Mouse (Mus musculus) ZHBTc4 (cell line): ENCODE data around the gene Kcnab3.
"Not testable (repeated sequence)": the region's sequence is repeated elsewhere in the genome, so short reads cannot be mapped to it uniquely, and the experiment has no call there.

ENCODE experiments used
- DNase-seq: peaks from one replicate; pipeline ENCODE4 v3.0.0-alpha.2; 2011; ENCODE audit warnings: low read depth, low spot score

The Kcnab3 gene

DNA sequence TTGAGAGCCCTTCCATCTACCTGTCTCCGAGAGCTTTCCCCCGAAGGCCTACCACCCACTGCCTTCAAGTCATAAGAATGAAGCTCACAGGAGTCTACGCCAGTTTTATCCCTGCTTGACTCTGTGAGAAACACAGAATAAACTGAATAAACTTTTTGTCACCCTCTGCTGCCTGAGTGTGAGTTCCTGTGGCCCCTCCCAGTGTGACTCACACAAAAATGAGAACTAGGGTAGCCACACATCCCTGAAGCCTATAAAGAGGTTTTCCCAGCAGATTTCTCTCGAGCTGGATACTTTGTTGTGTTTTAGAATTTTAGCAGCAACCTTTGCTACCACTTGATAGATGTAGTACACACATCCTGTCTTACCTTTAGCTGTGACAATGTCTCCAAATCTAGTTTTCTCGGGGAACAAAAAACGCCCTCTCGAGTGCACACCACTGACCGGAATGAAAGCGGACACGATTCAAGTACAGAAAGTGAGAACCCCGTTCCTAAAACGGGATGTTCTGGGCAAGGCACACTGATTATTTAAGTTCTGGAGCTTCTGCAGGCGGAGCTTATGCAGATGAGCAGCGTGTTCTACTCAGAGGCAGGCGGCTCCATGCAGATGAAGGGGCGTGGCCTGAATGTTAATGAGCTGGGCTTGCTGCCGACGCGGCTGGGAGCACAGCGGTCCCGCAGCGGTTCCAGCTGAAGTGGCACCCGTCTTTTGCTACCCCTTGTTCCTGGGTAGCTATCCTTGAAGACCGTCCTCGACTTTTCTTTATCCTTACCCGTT, at the start of gene Kcnab3:
Kcnab3 (plus strand) TSS at position 631 of the 780 bp plus-strand sequence.
- DNase-seq = peak; percentile 96

- DNase-seq = no peak
These were observed 48.8 kb upstream of the Kcnab3 start for GRCm38 (mm10) chr11:69277267-69277666.

DNA sequence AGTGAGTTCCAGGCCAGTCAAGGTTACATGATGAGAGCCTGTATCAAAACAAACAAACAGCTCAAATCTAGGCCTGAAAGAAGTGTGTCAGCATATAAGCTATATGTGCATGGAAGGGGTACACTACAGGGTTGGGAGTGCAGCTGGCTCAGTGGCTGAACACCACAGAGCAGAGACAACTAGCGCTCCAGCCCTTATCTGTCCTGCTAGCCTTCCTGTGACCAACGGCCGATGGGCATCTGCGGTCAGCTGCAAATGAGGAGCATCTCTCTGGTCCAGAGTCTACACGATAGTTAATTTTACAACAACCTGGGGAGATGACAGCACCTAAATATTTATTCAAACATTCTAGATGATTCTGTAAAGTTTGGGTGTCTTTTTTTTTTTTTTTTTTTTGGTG, 34.9 kb upstream of the Kcnab3 start:
- no peak for DNase-seq

- DNase-seq = no peak
These were observed 30.8 kb upstream of the Kcnab3 start for GRCm38 (mm10) chr11:69295286-69295685.

GRCm38 (mm10) chr11:69297799-69298198, 28.3 kb upstream of the Kcnab3 start:
- no peak for DNase-seq

DNA sequence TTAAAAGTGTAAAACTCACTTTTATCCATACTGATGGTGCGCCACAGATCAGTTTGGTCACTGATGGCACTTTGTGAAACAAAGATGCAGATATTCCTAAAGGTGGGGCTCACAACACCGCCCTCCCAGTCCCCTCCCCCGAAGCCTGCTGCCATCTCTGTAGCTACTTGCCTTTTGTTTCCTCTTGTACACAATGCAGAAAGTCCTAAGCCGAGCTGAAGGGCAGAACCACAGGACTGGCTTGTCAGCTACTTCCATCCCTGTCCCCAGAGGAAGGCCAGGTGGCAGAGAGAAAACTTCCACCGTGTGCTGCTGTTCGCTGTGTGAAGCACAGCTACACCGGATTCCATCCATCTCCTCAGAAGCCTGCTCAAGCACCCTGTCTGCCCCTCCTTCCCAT, 27.8 kb upstream of the Kcnab3 start:
- peak; percentile 51 for DNase-seq

GRCm38 (mm10) chr11:69302817-69303216, 23.2 kb upstream of the Kcnab3 start:
- DNase-seq = no peak

DNA sequence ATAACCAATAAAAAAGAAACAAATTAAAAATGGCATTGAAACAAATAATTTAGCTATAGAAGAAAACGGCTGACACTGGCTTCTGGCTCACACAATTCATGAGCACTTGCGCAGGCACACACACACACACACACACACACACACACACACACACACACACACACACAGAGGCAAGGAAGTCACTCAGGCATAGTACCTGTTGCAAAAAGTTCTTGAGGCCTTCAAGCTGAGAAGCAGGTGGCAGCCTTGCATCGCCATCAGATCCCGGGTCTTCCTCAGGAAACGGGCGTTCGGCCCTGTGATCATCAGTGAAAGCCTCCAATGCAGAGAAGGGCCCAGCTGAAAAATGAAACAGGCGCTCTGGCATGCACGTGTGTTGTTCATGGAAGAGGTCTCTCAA, 20.8 kb upstream of the Kcnab3 start:
- no peak for DNase-seq

GRCm38 (mm10) chr11:69306039-69306438, 20.0 kb upstream of the Kcnab3 start:
- DNase-seq = no peak

GRCm38 (mm10) chr11:69311266-69311665, 14.8 kb upstream of the Kcnab3 start:
- DNase-seq = no peak

GRCm38 (mm10) chr11:69316361-69316760, 9.7 kb upstream of the Kcnab3 start:
- no peak for DNase-seq

DNA sequence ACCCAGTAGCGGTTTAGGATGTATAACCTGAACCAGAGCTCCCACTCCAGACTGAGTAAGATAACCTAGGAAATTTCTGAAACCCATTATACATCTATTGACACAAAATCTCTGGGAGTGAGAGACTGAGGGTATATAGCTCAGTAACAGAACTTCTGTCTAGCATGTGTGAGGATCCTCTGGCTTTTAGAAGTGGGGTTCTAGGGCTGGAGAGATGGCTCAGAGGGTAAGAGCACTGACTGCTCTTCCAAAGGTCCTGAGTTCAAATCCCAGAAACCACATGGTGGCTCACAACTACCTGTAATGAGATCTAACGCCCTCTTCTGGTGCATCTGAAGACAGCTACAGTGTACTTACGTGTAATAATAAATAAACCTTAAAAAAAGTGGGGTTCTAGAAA, 8.1 kb upstream of the Kcnab3 start:
- DNase-seq = not testable (repeated sequence)

- DNase-seq = no peak
These were observed 4.5 kb upstream of the Kcnab3 start for GRCm38 (mm10) chr11:69321580-69321979.

- no peak for DNase-seq
These were observed 4.0 kb upstream of the Kcnab3 start for GRCm38 (mm10) chr11:69322010-69322409.

DNA sequence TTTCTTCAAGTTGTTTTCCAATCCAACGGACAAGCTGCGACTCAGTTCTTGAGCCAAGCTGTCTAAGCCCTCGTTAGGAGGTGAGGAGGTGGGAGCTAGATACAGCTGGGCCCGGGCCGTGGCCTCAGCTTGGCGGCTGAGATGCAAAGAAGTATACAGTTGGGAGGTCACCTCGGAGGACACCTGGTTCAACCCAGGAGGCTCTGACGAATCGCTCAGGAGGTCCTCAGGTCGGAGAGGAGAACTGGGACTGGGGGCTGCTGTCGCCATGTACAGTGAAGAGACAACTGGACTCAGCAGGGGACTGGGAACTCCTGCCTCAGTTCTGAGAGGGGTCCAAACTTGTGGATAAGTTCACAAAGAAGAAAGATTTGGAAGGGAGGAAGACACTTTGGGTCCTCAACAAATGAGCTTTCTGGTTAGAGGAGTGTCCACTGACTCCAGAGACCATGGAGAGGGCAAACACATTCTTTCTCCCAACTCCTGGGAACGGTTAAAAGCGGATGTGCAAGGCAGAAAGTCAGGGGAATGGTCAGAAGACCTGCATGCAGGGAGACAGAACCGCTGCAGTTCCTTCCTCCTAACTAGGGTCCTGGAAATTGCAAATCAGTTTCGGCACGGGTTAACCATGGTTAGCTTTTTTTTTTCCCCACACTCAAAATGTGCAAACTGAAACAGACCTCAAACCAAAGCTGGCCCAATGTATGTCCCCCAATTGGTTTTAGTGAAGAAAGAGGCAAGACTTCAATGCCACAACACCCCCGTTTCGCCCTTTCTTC, 3.2 kb upstream of the Kcnab3 start:
- DNase-seq = no peak

- peak; percentile 100 for DNase-seq
These were observed 2.4 kb upstream of the Kcnab3 start, which contains the start of the genes Cntrob and Trappc1 for GRCm38 (mm10) chr11:69323667-69324111. TSS of gene Cntrob (minus strand) at chr11:69323775. TSS of gene Trappc1 (plus strand) at chr11:69323980.

DNA sequence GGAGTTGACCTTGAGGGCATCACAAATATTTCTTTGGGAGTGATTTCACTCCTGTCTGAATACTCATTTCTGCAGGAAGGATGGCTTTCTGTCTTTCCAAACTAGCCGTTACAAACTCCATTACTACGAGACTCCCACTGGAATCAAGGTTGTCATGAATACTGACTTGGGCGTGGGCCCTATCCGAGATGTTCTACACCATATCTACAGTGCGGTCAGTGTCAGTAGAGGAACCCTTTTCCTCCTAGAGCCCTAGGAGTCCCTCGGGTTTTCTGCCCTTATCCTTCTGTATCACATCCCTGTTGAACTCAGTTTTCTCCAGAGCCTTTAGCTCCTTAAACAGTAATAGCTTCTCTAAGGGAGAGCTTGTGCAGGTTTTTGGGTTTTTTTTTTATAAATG, 1.3 kb upstream of the Kcnab3 start:
- DNase-seq = no peak

- DNase-seq = no peak
These were observed 524 bp downstream of the Kcnab3 start for GRCm38 (mm10) chr11:69326408-69327156.

DNA sequence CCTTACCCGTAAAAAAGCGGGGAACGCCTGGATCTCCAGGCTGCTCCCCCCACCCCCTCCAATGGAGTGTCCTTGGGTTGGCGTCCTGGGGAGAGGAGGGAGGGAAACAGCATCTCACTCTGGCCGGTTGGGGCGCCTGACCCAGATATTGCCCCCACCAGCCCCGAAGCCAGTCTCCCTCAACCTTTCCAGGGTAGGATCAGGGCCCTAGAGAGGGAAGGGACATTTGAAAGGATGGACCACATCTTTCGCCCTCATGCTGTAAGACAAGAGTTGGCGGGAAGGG, 1.0 kb downstream of the Kcnab3 start:
- DNase-seq = no peak

- DNase-seq = no peak
These were observed 1.6 kb downstream of the Kcnab3 start for GRCm38 (mm10) chr11:69327648-69328047.

- DNase-seq = no peak
These were observed 2.5 kb downstream of the Kcnab3 start for GRCm38 (mm10) chr11:69328517-69328916.

- peak; percentile 85 for DNase-seq
These were observed 5.1 kb downstream of the Kcnab3 start for GRCm38 (mm10) chr11:69331152-69331551.
